Mouse (Mus musculus): ENCODE measurements around the gene 9130204L05Rik.

The 9130204L05Rik gene

GRCm38 (mm10) chr3:91090703-91091102 lies at the start of gene 9130204L05Rik:
Gene 9130204L05Rik (minus strand): TSS chr3:91090803.
- DNase-seq (ENCODE audit: low read depth, low spot score) = no peak
- Histone ChIP-seq H3K27me3 (ENCODE audit: control insufficient read depth, insufficient read depth, low read length, poor library complexity, severe bottlenecking) (no peaks in the 10 kb centered on the region), H3K36me3 (ENCODE audit: control insufficient read depth, insufficient read depth, low read length, poor library complexity, severe bottlenecking) (no peaks in the 10 kb centered on the region)

- no peak for DNase-seq (ENCODE audit: low read depth, low spot score)
- no peaks in the 10 kb centered on the region for H3K36me3 ChIP-seq (ENCODE audit: control insufficient read depth, insufficient read depth, low read length, poor library complexity, severe bottlenecking)
- no peaks in the 10 kb centered on the region for H3K27me3 ChIP-seq (ENCODE audit: control insufficient read depth, insufficient read depth, low read length, poor library complexity, severe bottlenecking)
These were observed 18.1 kb upstream of the 9130204L05Rik start for GRCm38 (mm10) chr3:91108696-91109095.

GRCm38 (mm10) chr3:91059211-91059610 lies 31.4 kb downstream of the 9130204L05Rik start:
- H3K36me3 ChIP-seq (ENCODE audit: control insufficient read depth, insufficient read depth, low read length, poor library complexity, severe bottlenecking) = no peaks in the 10 kb centered on the region
- no peaks in the 10 kb centered on the region for H3K27me3 ChIP-seq (ENCODE audit: control insufficient read depth, insufficient read depth, low read length, poor library complexity, severe bottlenecking)
- DNase-seq (ENCODE audit: low read depth, low spot score) = no peak

GRCm38 (mm10) chr3:91052654-91053053 lies 37.9 kb downstream of the 9130204L05Rik start:
- DNase-seq (ENCODE audit: low read depth, low spot score) = no peak
- no peaks in the 10 kb centered on the region for H3K36me3 ChIP-seq (ENCODE audit: control insufficient read depth, insufficient read depth, low read length, poor library complexity, severe bottlenecking)

More at GRCm38 (mm10) chr3:91052654-91053053, 37.9 kb downstream of the 9130204L05Rik start:
- H3K27me3 ChIP-seq (ENCODE audit: control insufficient read depth, insufficient read depth, low read length, poor library complexity, severe bottlenecking) = no peaks in the 10 kb centered on the region
